Mouse (Mus musculus) ZHBTc4 (cell line): ENCODE data around the gene Kitl.

ENCODE experiments used
- DNase-seq: peaks from one replicate; pipeline ENCODE4 v3.0.0-alpha.2; 2011; ENCODE audit warnings: low read depth, low spot score

The Kitl gene

GRCm38 (mm10) chr10:100115570-100115969 lies 100.1 kb downstream of the Kitl start:
- DNase-seq: no peak

- DNase-seq: no peak
Observed at GRCm38 (mm10) chr10:100124452-100124851, 109.0 kb downstream of the Kitl start.

GRCm38 (mm10) chr10:100127837-100128743 lies 112.7 kb downstream of the Kitl start:
- DNase-seq: peak; percentile 5

GRCm38 (mm10) chr10:100131657-100132056 lies 116.2 kb downstream of the Kitl start:
- no peak for DNase-seq

- no peak for DNase-seq
Observed at GRCm38 (mm10) chr10:100132304-100132703, 116.9 kb downstream of the Kitl start.

GRCm38 (mm10) chr10:100138552-100138951 lies 123.1 kb downstream of the Kitl start:
- no peak for DNase-seq

- DNase-seq: no peak
Observed at GRCm38 (mm10) chr10:100148123-100148522, 132.7 kb downstream of the Kitl start.
